Mouse (Mus musculus) lung, postnatal 14 days (tissue): Measurements from ENCODE around the gene Abcf1.

Source experiments
- DNase-seq: peaks from one replicate; pipeline ENCODE4 v3.0.0; 2021

Abcf1 gene

GRCm38 (mm10) chr17:35918276-35919059 lies 51.1 kb downstream of the Abcf1 start:
- DNase-seq = peak; percentile 49

DNA sequence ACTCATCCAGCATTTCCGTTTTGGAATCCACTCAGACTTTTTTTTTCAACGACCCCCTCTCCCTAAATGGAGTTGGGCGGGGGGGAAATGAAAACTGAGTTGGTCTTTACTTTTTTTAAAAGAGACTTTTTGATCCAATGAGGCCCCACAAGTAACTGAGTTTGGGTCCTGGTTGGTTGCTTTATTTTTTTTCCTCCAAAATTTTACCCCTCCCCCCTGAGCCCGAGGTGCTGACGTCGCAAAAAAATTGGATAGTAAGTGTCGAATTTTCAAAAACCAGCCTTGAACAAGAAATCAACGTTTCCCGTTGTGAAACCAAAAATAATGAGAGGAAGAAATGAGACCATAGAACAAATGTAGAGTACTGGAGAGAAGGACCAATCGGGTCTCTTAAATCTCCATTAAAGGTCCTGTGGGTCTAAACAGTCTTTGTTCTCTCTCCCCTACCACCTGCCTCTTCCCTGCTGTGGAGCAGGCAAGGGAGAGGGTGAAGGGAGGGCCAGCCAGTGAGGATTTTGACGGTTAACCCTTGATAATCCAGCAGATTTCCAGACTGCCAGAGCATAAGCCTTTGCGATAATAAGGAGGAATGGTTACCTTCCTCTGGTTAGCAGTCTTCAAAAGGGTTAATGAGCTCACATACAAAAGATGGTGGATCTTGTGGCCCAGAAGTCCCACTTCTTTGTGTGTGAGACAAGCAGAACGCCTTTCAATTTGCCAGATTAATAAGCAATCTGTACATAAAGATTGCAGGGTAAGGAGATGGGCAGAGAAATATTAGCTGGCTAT lies 51.9 kb downstream of the Abcf1 start:
- peak; percentile 44 for DNase-seq

DNA sequence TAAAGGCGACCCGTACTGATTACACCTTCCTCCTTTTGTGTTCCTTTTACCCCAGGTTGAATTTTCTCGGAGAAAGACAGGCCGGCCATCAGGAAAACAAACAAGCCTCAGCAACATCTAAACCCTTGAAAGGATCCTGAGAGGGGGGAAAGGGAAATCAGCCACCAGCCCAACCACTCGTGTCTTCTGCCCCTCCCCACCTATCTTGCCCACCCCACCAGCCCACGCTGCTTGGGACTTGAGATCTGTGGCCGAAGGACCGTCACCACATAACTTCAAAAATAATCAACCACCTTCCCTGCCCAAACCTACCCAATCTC lies 52.5 kb downstream of the Abcf1 start:
- peak; percentile 43 for DNase-seq

DNA sequence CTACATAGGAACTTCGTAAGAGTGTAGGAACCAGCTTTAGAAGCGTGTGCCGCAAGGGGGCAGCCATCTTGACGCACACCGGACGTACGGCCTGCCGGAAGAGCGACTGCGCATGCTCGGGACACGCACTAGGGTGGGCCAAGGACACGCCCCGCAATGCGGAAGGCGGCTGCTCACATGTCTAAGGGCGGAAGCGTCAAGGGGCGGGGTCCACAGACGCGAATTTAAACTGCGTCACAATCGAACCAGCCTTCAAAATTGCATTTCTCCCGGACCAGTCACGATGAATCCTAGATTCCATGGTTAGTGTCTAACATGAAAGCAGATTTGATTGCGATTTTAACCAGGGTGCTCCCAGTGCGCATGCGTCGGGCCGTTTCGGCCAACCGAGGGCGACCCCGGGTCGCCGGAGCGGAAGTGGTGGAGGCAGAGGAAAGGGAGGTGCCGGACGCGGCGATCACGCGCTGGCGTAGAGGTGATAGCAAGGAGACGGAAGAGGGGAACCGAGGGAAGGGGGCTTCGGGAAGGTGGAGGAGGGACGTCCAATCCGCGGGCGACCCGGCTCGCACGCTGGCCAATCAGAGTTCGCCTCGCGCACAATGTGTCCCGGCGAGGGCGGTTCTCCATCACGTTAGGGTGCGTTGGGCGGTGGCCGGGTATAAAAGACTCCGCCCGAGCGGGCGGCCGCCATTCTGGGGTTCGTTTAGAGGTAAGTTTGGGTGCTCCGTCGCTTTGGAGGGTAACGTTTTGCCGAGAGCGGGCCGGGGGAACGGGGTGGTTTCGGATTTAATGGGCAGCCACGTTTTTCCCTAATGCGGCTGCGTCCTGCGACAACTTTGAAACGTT lies 53.0 kb downstream of the Abcf1 start, which contains the start of the genes Mrps18b and Ppp1r10:
Mrps18b (minus strand) TSS at position 93 of the 846 bp plus-strand sequence.
Ppp1r10 (plus strand) TSS at position 138 of the 846 bp plus-strand sequence.
- DNase-seq = peak; percentile 99

DNA sequence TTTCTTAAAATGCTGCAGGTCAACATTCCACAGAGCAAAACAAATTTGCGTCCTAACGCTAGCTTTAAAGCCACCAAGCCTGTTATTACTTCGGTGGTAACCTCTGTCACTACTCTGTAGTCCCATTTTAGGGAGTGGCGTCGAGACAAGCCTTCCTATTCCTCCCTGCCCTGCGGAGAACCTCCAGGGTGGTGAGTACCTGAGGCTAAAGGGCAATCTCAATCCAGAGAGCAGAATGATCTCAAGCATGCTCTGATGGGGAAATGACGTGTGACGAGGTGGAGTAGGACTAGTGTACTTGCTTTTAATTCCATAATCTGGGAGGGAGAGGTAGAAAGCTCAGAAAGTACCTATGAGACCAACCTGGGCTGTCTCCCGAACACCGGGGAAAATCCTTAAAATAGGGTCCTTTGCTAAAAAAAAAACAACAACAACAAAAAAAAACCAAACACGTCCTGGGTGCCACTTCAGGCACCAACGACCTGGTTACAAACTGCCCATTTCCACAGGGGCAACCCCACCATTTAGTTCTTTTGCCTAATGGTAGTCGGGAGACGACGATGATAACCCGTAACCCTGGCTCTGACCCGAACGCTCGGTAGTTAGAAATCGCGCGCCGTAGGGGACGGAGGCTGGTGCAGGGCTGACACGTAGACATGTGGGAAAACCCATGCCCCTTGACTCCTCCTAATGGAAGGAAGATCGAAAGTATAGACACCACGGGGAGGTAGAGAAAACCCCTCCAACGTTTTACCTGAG lies 53.8 kb downstream of the Abcf1 start:
- DNase-seq = no peak

DNA sequence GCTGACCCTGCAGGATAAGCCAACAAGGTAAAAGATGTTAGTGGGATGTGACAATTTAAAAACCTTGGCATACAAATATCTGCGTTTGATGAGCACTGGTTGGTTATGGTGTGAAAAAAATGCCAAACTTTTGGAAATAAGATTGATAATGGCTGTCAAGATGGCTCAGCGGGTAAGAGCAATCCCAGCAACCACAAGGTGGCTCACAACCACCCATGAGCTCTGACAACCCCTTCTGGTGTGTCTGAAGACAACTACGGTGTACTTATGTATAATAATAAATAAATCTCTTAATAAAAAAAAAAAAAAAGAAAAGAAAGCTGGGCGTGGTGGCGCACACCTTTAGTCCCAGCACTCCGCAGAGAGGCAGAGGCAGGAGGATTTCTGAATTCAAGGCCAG lies 54.6 kb downstream of the Abcf1 start:
- no peak for DNase-seq

DNA sequence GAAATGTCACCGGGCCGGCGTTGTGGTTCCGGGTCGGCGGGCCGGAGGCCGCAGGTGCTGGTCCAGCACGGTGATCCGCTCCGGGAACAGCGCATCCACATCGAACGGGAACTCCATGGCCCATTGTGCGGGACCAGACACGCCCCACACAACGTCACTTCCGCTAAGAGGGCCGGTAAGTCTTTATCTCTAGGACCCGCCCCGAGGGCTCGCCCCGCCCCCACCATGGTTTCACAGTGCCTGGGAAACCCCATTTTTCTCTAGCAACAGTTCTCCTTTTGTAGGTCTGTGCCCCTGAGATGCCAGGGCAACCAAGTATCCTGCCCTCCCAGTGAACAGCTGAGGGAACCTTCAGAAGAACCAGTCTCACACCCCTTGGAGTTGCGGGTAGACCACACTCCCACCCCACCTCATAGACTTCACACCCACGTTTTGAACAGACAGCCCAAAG lies 59.6 kb downstream of the Abcf1 start, which contains the start of gene Atat1:
Atat1 (minus strand) TSS at position 157 of the 451 bp plus-strand sequence.
- peak; percentile 98 for DNase-seq

DNA sequence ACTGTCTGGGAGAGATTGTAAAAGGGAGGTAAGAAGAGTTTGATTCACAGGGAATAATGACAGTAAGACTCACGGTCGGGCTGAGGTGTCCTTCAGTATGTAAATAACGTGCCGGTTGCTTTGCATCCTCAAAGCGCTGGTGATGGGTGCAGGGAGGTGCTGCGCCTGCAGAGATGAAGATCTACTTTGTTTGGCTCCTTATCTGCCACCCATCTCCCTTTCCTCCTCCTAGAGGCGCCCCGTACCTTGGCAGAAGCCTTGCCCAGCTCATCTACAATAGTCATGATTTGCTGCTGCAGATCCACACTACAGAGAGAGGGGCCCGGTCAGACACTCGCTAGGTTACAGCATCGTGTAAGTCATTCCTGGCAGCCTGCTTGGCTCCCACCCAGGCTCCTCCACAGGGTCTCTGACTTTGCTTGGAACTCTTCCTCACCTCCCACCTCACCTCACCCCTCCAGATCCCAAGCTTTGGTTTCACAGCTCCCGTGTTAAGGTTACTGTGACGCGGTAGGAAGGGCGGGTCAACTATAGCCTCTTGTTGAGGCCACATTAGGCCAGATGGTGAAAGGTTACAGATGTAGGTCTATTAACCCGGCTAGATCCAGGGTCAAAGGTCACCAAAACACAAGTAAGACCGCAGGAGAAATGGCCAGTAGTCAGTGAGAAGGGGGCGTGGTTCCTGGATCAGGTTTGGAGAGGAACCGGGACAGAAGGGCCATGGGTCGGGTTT lies 60.2 kb downstream of the Abcf1 start:
- no peak for DNase-seq

DNA sequence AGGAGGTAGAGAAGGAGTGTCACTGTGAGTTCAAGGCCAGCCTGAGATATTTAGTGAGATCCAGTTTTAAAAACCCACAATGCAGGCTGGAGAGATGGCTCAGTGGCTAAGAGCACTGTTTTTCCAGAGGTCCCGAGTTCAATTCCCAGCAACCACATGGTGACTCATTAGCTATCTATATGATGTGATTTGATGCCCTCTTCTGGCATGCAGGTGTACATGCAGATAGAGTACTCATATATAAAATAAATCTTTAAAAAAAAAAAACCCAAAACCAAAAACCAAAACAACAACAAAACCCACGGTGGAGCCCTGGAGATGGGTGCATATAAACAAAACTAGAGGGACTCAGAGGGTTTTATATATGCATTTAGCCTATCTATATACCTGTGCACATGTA lies 62.0 kb downstream of the Abcf1 start:
- no peak for DNase-seq
